Mouse (Mus musculus): ENCODE data around the gene Pym1.

- peak; percentile 84 for TF ChIP-seq CTCF (IDR thresholded peaks at IDR 0.05; ENCODE audit: low read depth)
- no peak for TF ChIP-seq EP300 (IDR thresholded peaks at IDR 0.05; ENCODE audit: low read depth)
These were observed 16.7 kb upstream of the Pym1 start for GRCm38 (mm10) chr10:128731002-128731433.
